Mouse (Mus musculus) lung, postnatal 0 days (tissue): ENCODE measurements around the gene Mical3. TPM values are rescaled to one million over a fixed set of nuclear protein-coding genes. Genes with fewer than 3 reads are reported as not detected.

ENCODE experiments used
- ATAC-seq: fragments of 200-750 bp; cut with Nextera tagmentation; 2 replicates; pipeline ENCODE4 v1.8.0; 2017; ENCODE audit warnings: moderate library complexity
- DNase-seq: peaks from one replicate; pipeline ENCODE4 v3.0.0-alpha.2; 2016; ENCODE audit warnings: low spot score
- H3K27ac ChIP-seq: fragments of 300-500 bp; sonication (generic); 2 replicates; pipeline ENCODE4 v1.5.1; 2014; ENCODE audit warnings: antibody characterized with exemption, mild to moderate bottlenecking, low read length, mixed read lengths
- H3K27me3 ChIP-seq: fragments of 300-500 bp; sonication (generic); replicated peaks from 2 replicates; pipeline ENCODE4 v1.6.1; 2014; ENCODE audit warnings: low read length, mixed read lengths; ENCODE audit not compliant: insufficient read depth
- H3K36me3 ChIP-seq: fragments of 300-500 bp; sonication (generic); 2 replicates; pipeline ENCODE4 v1.6.1; 2014; ENCODE audit warnings: low read length, mixed read lengths; ENCODE audit not compliant: insufficient read depth
- H3K4me1 ChIP-seq: fragments of 300-500 bp; sonication (generic); 2 replicates; pipeline ENCODE4 v1.6.1; 2014; ENCODE audit warnings: antibody characterized with exemption, low read depth, low read length, mixed read lengths; ENCODE audit not compliant: insufficient read depth
- H3K4me2 ChIP-seq: fragments of 300-500 bp; sonication (generic); replicated peaks from 2 replicates; pipeline ENCODE4 v1.6.1; 2014; ENCODE audit warnings: low read depth, mild to moderate bottlenecking, low read length, moderate library complexity, mixed read lengths
- H3K4me3 ChIP-seq: fragments of 300-500 bp; sonication (generic); 2 replicates; pipeline ENCODE4 v1.5.1; 2014; ENCODE audit warnings: low read depth, low read length
- H3K9ac ChIP-seq: fragments of 300-500 bp; sonication (generic); replicated peaks from 2 replicates; pipeline ENCODE4 v1.6.1; 2014; ENCODE audit warnings: low read depth, mild to moderate bottlenecking
- H3K9me3 ChIP-seq: fragments of 300-500 bp; sonication (generic); 2 replicates; pipeline ENCODE4 v1.6.1; 2016; ENCODE audit warnings: low read length, mixed read lengths
- CTCF ChIP-seq: IDR thresholded peaks from 2 replicates; pipeline ENCODE4 v1.5.1; 2016; ENCODE audit warnings: antibody characterized with exemption, mild to moderate bottlenecking
- EP300 ChIP-seq: IDR thresholded peaks from 2 replicates; pipeline ENCODE4 v1.6.1; 2016; ENCODE audit warnings: antibody characterized with exemption, mild to moderate bottlenecking, control low read depth
- WGBS: fragments of 180-500 bp; shearing (Covaris S2); extraction: QIAGEN DNeasy Blood & Tissue Kit; methylation state at CpG from one replicate; pipeline ENCODE4 v1.1.7; 2014; 5-methylcytosine and 5-hydroxymethylcytosine counted together
- polyA plus RNA-seq: library from polyadenylated mRNA; unstranded; fragments of >200 nt; fragmentation: Nextera tagmentation; extraction: Ambion mirVana; gene quantifications from 2 replicates; pipeline ENCODE4 v1.2.1, GENCODE M21; 2015

Gene Mical3
- polyA plus RNA-seq, 1 experiment from 2014 or later = 12.8 TPM

GRCm38 (mm10) chr6:121078175-121078574, 52.6 kb downstream of the Mical3 start:
- no peaks in the 10 kb centered on the region for H3K9me3 ChIP-seq
- no peak overlapping the region for H3K4me2 ChIP-seq
- ATAC-seq = no peak
- no peak overlapping the region for H3K4me3 ChIP-seq
- H3K27ac ChIP-seq = no peak overlapping the region
- H3K27me3 ChIP-seq = no peaks in the 10 kb centered on the region
- WGBS = 80% methylated on average over 5 of the region's 5 CpGs
- H3K36me3 ChIP-seq = no peaks in the 10 kb centered on the region
- H3K4me1 ChIP-seq = peaks cover 5% of the 10 kb centered on the region; the same call in 1 of the 2 replicates
- TF ChIP-seq CTCF (no peak), EP300 (no peak)
- DNase-seq = no peak
- H3K9ac ChIP-seq = no peak overlapping the region

DNA sequence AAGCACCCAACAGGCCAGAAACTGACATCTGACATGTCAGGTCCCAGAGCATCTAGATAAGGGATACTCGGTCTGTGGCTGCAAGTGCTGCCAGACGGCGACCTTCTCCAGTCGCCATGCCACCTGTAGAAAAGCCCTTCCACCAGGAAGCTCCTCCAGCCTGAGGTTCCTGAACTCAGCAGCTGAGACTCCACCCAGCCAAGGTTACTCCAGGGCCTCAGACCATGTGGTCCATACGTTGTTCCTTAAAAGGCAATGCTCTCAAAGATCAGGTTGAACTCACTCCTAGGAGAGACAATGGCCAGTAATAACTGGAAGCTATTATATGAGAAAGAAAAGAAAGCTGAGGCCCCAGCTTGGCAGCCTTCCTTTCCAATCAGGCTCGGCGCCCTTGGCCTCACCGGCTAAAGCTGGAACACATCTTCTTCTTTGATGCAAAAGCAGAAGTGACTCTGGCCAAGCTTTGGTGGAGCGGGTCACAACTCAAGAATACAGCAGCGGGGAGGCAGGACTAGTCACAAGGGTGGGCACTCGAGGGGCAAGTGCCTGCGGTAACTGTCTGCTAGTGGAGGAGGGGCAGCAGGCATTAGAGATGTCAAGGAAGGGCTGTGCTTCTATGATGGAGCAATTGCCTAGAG, 53.8 kb downstream of the Mical3 start:
- no peak for ATAC-seq
- Histone ChIP-seq H3K27ac (peak overlapping the region; percentile 32; the same call in 1 of the 2 replicates), H3K9me3 (no peaks in the 10 kb centered on the region), H3K4me3 (no peak overlapping the region), H3K36me3 (no peaks in the 10 kb centered on the region), H3K4me1 (peaks cover 5% of the 10 kb centered on the region; the same call in 1 of the 2 replicates), H3K4me2 (no peak overlapping the region), H3K9ac (no peak overlapping the region), H3K27me3 (no peaks in the 10 kb centered on the region)
- no peak for TF ChIP-seq EP300
- TF ChIP-seq CTCF = no peak
- DNase-seq = no peak
- 69% methylated on average over 12 of the region's 12 CpGs for WGBS

GRCm38 (mm10) chr6:121075763-121076162, 55.0 kb downstream of the Mical3 start:
- WGBS = 100% methylated on average over 1 of the region's 1 CpGs
- Histone ChIP-seq H3K9me3 (no peaks in the 10 kb centered on the region), H3K4me2 (no peak overlapping the region), H3K36me3 (no peaks in the 10 kb centered on the region), H3K4me3 (no peak overlapping the region), H3K9ac (no peak overlapping the region), H3K27me3 (no peaks in the 10 kb centered on the region), H3K27ac (no peak overlapping the region), H3K4me1 (peaks cover 5% of the 10 kb centered on the region; the same call in 1 of the 2 replicates)
- DNase-seq (no peak), ATAC-seq (no peak)
- TF ChIP-seq EP300 (no peak), CTCF (no peak)

GRCm38 (mm10) chr6:121073312-121073711, 57.5 kb downstream of the Mical3 start:
- Histone ChIP-seq H3K9ac (no peak overlapping the region), H3K36me3 (no peaks in the 10 kb centered on the region), H3K4me1 (peaks cover 5% of the 10 kb centered on the region; the same call in 1 of the 2 replicates), H3K27me3 (no peaks in the 10 kb centered on the region), H3K4me2 (no peak overlapping the region), H3K9me3 (no peaks in the 10 kb centered on the region), H3K4me3 (no peak overlapping the region), H3K27ac (no peak overlapping the region)
- ATAC-seq (no peak), DNase-seq (no peak)
- 73% methylated on average over 7 of the region's 7 CpGs for WGBS
- TF ChIP-seq EP300 (no peak), CTCF (no peak)

DNA sequence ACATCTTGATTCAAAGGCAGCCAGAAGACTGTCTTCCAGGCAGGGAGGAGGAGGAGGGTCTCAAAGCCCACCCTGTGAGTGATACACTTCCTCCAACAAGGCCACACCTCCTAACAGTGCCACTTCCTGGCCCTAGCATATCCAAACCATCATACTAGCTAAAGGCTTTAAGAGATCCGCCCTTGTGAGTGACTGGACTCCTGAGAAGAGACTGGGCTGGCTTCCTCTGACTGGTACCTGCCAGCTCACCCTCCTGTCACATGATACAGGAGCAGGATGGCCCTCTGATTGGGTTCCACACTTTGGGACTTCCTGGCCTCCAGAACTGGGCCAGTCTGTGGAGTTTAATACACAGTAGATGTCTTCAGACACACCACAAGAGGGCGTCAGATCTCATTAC, 58.2 kb downstream of the Mical3 start:
- peaks cover 10% of the 10 kb centered on the region; the same call in 1 of the 2 replicates for H3K4me1 ChIP-seq
- TF ChIP-seq EP300 (no peak), CTCF (0 out of 2 replicates have a peak, but pooled peaks have one; percentile 17)

DNA sequence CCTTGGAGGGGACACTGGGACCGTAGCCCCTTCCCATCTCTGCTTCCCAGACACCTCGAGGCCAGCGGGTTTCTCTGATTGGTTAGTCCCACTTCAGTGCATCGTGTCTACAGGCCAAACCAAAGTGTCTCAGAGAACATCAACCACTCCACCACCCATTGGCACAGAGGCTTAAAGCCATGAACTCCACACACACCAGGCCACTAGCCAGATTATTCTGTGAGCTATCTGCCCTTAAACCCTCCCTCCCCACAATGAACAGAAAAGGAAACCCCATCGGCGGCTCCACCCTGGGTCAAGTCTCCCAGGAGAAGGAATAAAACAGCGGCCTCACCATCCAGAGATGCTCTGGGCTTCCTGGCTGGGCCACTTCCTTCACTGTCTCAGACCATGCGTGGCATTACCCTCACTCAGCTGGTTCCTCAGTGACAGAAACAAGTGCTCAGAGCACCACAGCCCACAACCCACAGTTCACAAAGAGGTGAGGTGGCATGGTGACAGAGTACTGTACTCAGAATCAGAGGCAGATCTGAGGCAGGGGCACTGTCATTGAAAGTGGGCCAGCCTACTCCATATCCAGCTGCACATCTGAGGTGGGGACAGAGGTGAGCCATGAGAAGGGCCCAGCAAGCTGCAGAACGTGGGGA, 60.1 kb downstream of the Mical3 start:
- Histone ChIP-seq H3K4me1 (peaks cover 13% of the 10 kb centered on the region; the same call in 1 of the 2 replicates), H3K9ac (no peak overlapping the region), H3K27ac (no peak overlapping the region), H3K9me3 (no peaks in the 10 kb centered on the region), H3K4me2 (no peak overlapping the region), H3K4me3 (no peak overlapping the region), H3K36me3 (no peaks in the 10 kb centered on the region), H3K27me3 (no peaks in the 10 kb centered on the region)
- DNase-seq (no peak), ATAC-seq (no peak)
- WGBS = 65% methylated on average over 9 of the region's 9 CpGs
- TF ChIP-seq EP300 = no peak
- no peak for TF ChIP-seq CTCF

More for the DNA sequence above, 58.2 kb downstream of the Mical3 start:
- H3K36me3 ChIP-seq = no peaks in the 10 kb centered on the region
- H3K4me2 ChIP-seq = no peak overlapping the region
- no peak overlapping the region for H3K9ac ChIP-seq
- WGBS = 51% methylated on average over 2 of the region's 2 CpGs
- H3K27me3 ChIP-seq = no peaks in the 10 kb centered on the region
- DNase-seq (no peak), ATAC-seq (no peak; the same call in 1 of the 2 replicates)
- H3K4me3 ChIP-seq = no peak overlapping the region
- H3K27ac ChIP-seq = no peak overlapping the region
- H3K9me3 ChIP-seq = no peaks in the 10 kb centered on the region
